Mouse (Mus musculus): ENCODE results near the gene Ppm1h. TPM values are rescaled to one million over a fixed set of nuclear protein-coding genes. Genes with fewer than 3 reads are reported as not detected.

Ppm1h gene
- total and polyA plus RNA-seq, 3 experiments, result 6.9 to 14.9 TPM; not detected in 1

- H3K27me3 ChIP-seq (ENCODE audit: control insufficient read depth in 1 of 2, insufficient read depth in 2 of 2, low read length in 2 of 2), result no peaks in the 10 kb centered on the region
Measured at GRCm38 (mm10) chr10:122693158-122693777, 14.7 kb downstream of the Ppm1h start.

GRCm38 (mm10) chr10:122693911-122694618 is 15.5 kb downstream of the Ppm1h start:
- TF ChIP-seq MXI1 (IDR thresholded peaks at IDR 0.05; ENCODE audit: low read depth, low read length) (no peak), RCOR1 (IDR thresholded peaks at IDR 0.05; ENCODE audit: low read depth, low read length) (no peak), GABPA (IDR thresholded peaks at IDR 0.05; ENCODE audit: low read depth, low read length) (no peak), POLR2AphosphoS2 (IDR thresholded peaks at IDR 0.05; ENCODE audit: low read length) (no peak), MAX (IDR thresholded peaks at IDR 0.05; ENCODE audit: low read length) (no peak), GATA1 (IDR thresholded peaks at IDR 0.05; ENCODE audit: low read depth, low read length) (no peak)
- Histone ChIP-seq H3K4me1 (ENCODE audit: control insufficient read depth in 1 of 2, insufficient read depth in 2 of 2, low read length in 2 of 2) (no peaks in the 10 kb centered on the region), H3K4me3 (ENCODE audit: control insufficient read depth in 1 of 2, insufficient read depth in 1 of 2, low read depth in 2 of 2, low read length in 2 of 2) (no peak overlapping the region), H3K79me2 (ENCODE audit: control insufficient read depth, insufficient read depth, low read length, poor library complexity) (no peaks in the 10 kb centered on the region), H3K36me3 (ENCODE audit: control insufficient read depth in 1 of 2, insufficient read depth in 2 of 2, low read length in 2 of 2) (no peaks in the 10 kb centered on the region), H3K9ac (ENCODE audit: control insufficient read depth, low read depth, low read length, poor library complexity, severe bottlenecking) (no peak overlapping the region), H3K27ac (ENCODE audit: control insufficient read depth, low read depth, low read length) (no peak overlapping the region), H3K27me3 (ENCODE audit: control insufficient read depth in 1 of 2, insufficient read depth in 2 of 2, low read length in 2 of 2) (no peaks in the 10 kb centered on the region), H3K9me3 (replicated peaks; ENCODE audit: insufficient read depth, low read length) (no peaks in the 10 kb centered on the region)
- DNase-seq (ENCODE audit: low read depth, low spot score), result no peak

More at GRCm38 (mm10) chr10:122693158-122693777, 14.7 kb downstream of the Ppm1h start:
- Histone ChIP-seq H3K4me3 (ENCODE audit: control insufficient read depth in 1 of 2, insufficient read depth in 1 of 2, low read depth in 2 of 2, low read length in 2 of 2) (no peak overlapping the region), H3K9me3 (replicated peaks; ENCODE audit: insufficient read depth, low read length) (no peaks in the 10 kb centered on the region), H3K9ac (ENCODE audit: control insufficient read depth, low read depth, low read length, poor library complexity, severe bottlenecking) (no peak overlapping the region), H3K27ac (ENCODE audit: control insufficient read depth, low read depth, low read length) (no peak overlapping the region), H3K4me1 (ENCODE audit: control insufficient read depth in 1 of 2, insufficient read depth in 2 of 2, low read length in 2 of 2) (no peaks in the 10 kb centered on the region), H3K79me2 (ENCODE audit: control insufficient read depth, insufficient read depth, low read length, poor library complexity) (no peaks in the 10 kb centered on the region), H3K36me3 (ENCODE audit: control insufficient read depth in 1 of 2, insufficient read depth in 2 of 2, low read length in 2 of 2) (no peaks in the 10 kb centered on the region)
- no peak for DNase-seq (ENCODE audit: low read depth, low spot score)
- TF ChIP-seq SMC3 (IDR thresholded peaks at IDR 0.05; ENCODE audit: low read depth, low read length) (no peak), EP300 (IDR thresholded peaks at IDR 0.05; ENCODE audit: low read depth in 1 of 2, low read length in 2 of 2) (no peak), GABPA (IDR thresholded peaks at IDR 0.05; ENCODE audit: low read depth, low read length) (no peak), TCF12 (IDR thresholded peaks at IDR 0.05; ENCODE audit: low read depth, low read length) (no peak), RAD21 (IDR thresholded peaks at IDR 0.05; ENCODE audit: low read depth, low read length) (no peak)

GRCm38 (mm10) chr10:122696335-122696734 is 17.8 kb downstream of the Ppm1h start:
- Histone ChIP-seq H3K9me3 (replicated peaks; ENCODE audit: insufficient read depth, low read length) (no peaks in the 10 kb centered on the region), H3K36me3 (ENCODE audit: control insufficient read depth in 1 of 2, insufficient read depth in 2 of 2, low read length in 2 of 2) (no peaks in the 10 kb centered on the region), H3K79me2 (ENCODE audit: control insufficient read depth, insufficient read depth, low read length, poor library complexity) (no peaks in the 10 kb centered on the region), H3K4me3 (ENCODE audit: control insufficient read depth in 1 of 2, insufficient read depth in 1 of 2, low read depth in 2 of 2, low read length in 2 of 2) (no peak overlapping the region), H3K9ac (ENCODE audit: control insufficient read depth, low read depth, low read length, poor library complexity, severe bottlenecking) (no peak overlapping the region), H3K27me3 (ENCODE audit: control insufficient read depth in 1 of 2, insufficient read depth in 2 of 2, low read length in 2 of 2) (no peaks in the 10 kb centered on the region), H3K4me1 (ENCODE audit: control insufficient read depth in 1 of 2, insufficient read depth in 2 of 2, low read length in 2 of 2) (no peaks in the 10 kb centered on the region), H3K27ac (ENCODE audit: control insufficient read depth, low read depth, low read length) (no peak overlapping the region)
- TF ChIP-seq CHD1 (IDR thresholded peaks at IDR 0.05; ENCODE audit: low read depth, low read length) (no peak), ZNF384 (IDR thresholded peaks at IDR 0.05; ENCODE audit: low read depth, low read length) (no peak), RCOR1 (IDR thresholded peaks at IDR 0.05; ENCODE audit: low read depth, low read length) (no peak)
- DNase-seq (ENCODE audit: low read depth, low spot score), result no peak
